Mouse (Mus musculus): ENCODE data around the gene Tnrc6b. TPM values are rescaled to one million over a fixed set of nuclear protein-coding genes. Genes with fewer than 3 reads are reported as not detected.
"Not testable (repeated sequence)": the region's sequence is repeated elsewhere in the genome, so short reads cannot be mapped to it uniquely, and the experiment has no call there.

Tnrc6b gene
- polyA plus RNA-seq, 1 experiment = 9.4 TPM

- Histone ChIP-seq H3ac (ENCODE audit: control insufficient read depth, insufficient read length, low read depth) (no peak overlapping the region), H3K79me2 (ENCODE audit: control insufficient read depth, insufficient read depth) (no peaks in the 10 kb centered on the region), H3K36me3 (ENCODE audit: control insufficient read depth, insufficient read depth) (peaks cover 69% of the 10 kb centered on the region), H3K27me3 (ENCODE audit: control insufficient read depth, insufficient read depth, insufficient read length) (no peaks in the 10 kb centered on the region), H3K4me3 (ENCODE audit: insufficient read depth, poor library complexity, severe bottlenecking) (no peak overlapping the region), H3K79me3 (ENCODE audit: low read depth) (no peaks in the 10 kb centered on the region)
- TF ChIP-seq CTCF (IDR thresholded peaks at IDR 0.05; ENCODE audit: control insufficient read depth, insufficient read depth, insufficient read length) (no peak), MYOG (IDR thresholded peaks at IDR 0.05; ENCODE audit: control insufficient read depth, extremely low read depth, insufficient read length) (no peak), CEBPB (IDR thresholded peaks at IDR 0.05; ENCODE audit: low read depth) (no peak), USF1 (IDR thresholded peaks at IDR 0.05; ENCODE audit: low read depth) (no peak), FOSL1 (IDR thresholded peaks at IDR 0.05; ENCODE audit: insufficient read depth, low read length, poor library complexity, severe bottlenecking) (no peak), MAX (IDR thresholded peaks at IDR 0.05) (no peak), MYOD1 (IDR thresholded peaks at IDR 0.05; ENCODE audit: control insufficient read depth, insufficient read length, low read depth) (no peak)
Observed at GRCm38 (mm10) chr15:80899806-80900205, 188.7 kb downstream of the Tnrc6b start.

GRCm38 (mm10) chr15:80901806-80902513 lies 190.8 kb downstream of the Tnrc6b start:
- no peaks in the 10 kb centered on the region for H3K79me2 ChIP-seq (ENCODE audit: control insufficient read depth, insufficient read depth)
- H3K4me3 ChIP-seq (ENCODE audit: insufficient read depth, poor library complexity, severe bottlenecking) = no peak overlapping the region
- H3K27me3 ChIP-seq (ENCODE audit: control insufficient read depth, insufficient read depth, insufficient read length) = no peaks in the 10 kb centered on the region
- no peak overlapping the region for H3ac ChIP-seq (ENCODE audit: control insufficient read depth, insufficient read length, low read depth)
- H3K79me3 ChIP-seq (ENCODE audit: low read depth) = no peaks in the 10 kb centered on the region
- TF ChIP-seq CEBPB (IDR thresholded peaks at IDR 0.05; ENCODE audit: low read depth) (no peak), MAX (IDR thresholded peaks at IDR 0.05) (no peak), MYOG (IDR thresholded peaks at IDR 0.05; ENCODE audit: control insufficient read depth, extremely low read depth, insufficient read length) (no peak), USF1 (IDR thresholded peaks at IDR 0.05; ENCODE audit: low read depth) (no peak), CTCF (IDR thresholded peaks at IDR 0.05; ENCODE audit: control insufficient read depth, insufficient read depth, insufficient read length) (no peak), MYOD1 (IDR thresholded peaks at IDR 0.05; ENCODE audit: control insufficient read depth, insufficient read length, low read depth) (no peak), FOSL1 (IDR thresholded peaks at IDR 0.05; ENCODE audit: insufficient read depth, low read length, poor library complexity, severe bottlenecking) (no peak)
- peaks cover 70% of the 10 kb centered on the region for H3K36me3 ChIP-seq (ENCODE audit: control insufficient read depth, insufficient read depth)

GRCm38 (mm10) chr15:80904776-80905175 lies 193.7 kb downstream of the Tnrc6b start:
- not testable (repeated sequence) for H3K79me3 ChIP-seq (ENCODE audit: low read depth); H3K79me2 ChIP-seq (ENCODE audit: control insufficient read depth, insufficient read depth); H3ac ChIP-seq (ENCODE audit: control insufficient read depth, insufficient read length, low read depth); H3K4me3 ChIP-seq (ENCODE audit: insufficient read depth, poor library complexity, severe bottlenecking); H3K27me3 ChIP-seq (ENCODE audit: control insufficient read depth, insufficient read depth, insufficient read length)
- H3K36me3 ChIP-seq (ENCODE audit: control insufficient read depth, insufficient read depth) = peaks cover 70% of the 10 kb centered on the region

GRCm38 (mm10) chr15:80910183-80910582 lies 199.1 kb downstream of the Tnrc6b start:
- Histone ChIP-seq H3K79me3 (ENCODE audit: low read depth) (no peaks in the 10 kb centered on the region), H3K4me3 (ENCODE audit: insufficient read depth, poor library complexity, severe bottlenecking) (no peak overlapping the region), H3K36me3 (ENCODE audit: control insufficient read depth, insufficient read depth) (peaks cover 53% of the 10 kb centered on the region), H3ac (ENCODE audit: control insufficient read depth, insufficient read length, low read depth) (no peak overlapping the region), H3K79me2 (ENCODE audit: control insufficient read depth, insufficient read depth) (no peaks in the 10 kb centered on the region), H3K27me3 (ENCODE audit: control insufficient read depth, insufficient read depth, insufficient read length) (no peaks in the 10 kb centered on the region)
- TF ChIP-seq MYOG (IDR thresholded peaks at IDR 0.05; ENCODE audit: control insufficient read depth, extremely low read depth, insufficient read length) (no peak), FOSL1 (IDR thresholded peaks at IDR 0.05; ENCODE audit: insufficient read depth, low read length, poor library complexity, severe bottlenecking) (no peak), CTCF (IDR thresholded peaks at IDR 0.05; ENCODE audit: control insufficient read depth, insufficient read depth, insufficient read length) (no peak), CEBPB (IDR thresholded peaks at IDR 0.05; ENCODE audit: low read depth) (no peak), MAX (IDR thresholded peaks at IDR 0.05) (no peak), USF1 (IDR thresholded peaks at IDR 0.05; ENCODE audit: low read depth) (no peak), MYOD1 (IDR thresholded peaks at IDR 0.05; ENCODE audit: control insufficient read depth, insufficient read length, low read depth) (no peak)

GRCm38 (mm10) chr15:80910790-80911531 lies 199.8 kb downstream of the Tnrc6b start:
- H3K36me3 ChIP-seq (ENCODE audit: control insufficient read depth, insufficient read depth) = peaks cover 45% of the 10 kb centered on the region
- no peaks in the 10 kb centered on the region for H3K79me2 ChIP-seq (ENCODE audit: control insufficient read depth, insufficient read depth)
- H3K27me3 ChIP-seq (ENCODE audit: control insufficient read depth, insufficient read depth, insufficient read length) = no peaks in the 10 kb centered on the region
- TF ChIP-seq MAX (IDR thresholded peaks at IDR 0.05) (no peak), USF1 (IDR thresholded peaks at IDR 0.05; ENCODE audit: low read depth) (no peak), MYOG (IDR thresholded peaks at IDR 0.05; ENCODE audit: control insufficient read depth, extremely low read depth, insufficient read length) (no peak), CTCF (IDR thresholded peaks at IDR 0.05; ENCODE audit: control insufficient read depth, insufficient read depth, insufficient read length) (no peak), CEBPB (IDR thresholded peaks at IDR 0.05; ENCODE audit: low read depth) (no peak), MYOD1 (IDR thresholded peaks at IDR 0.05; ENCODE audit: control insufficient read depth, insufficient read length, low read depth) (no peak), FOSL1 (IDR thresholded peaks at IDR 0.05; ENCODE audit: insufficient read depth, low read length, poor library complexity, severe bottlenecking) (no peak)
- H3K79me3 ChIP-seq (ENCODE audit: low read depth) = no peaks in the 10 kb centered on the region
- no peak overlapping the region for H3ac ChIP-seq (ENCODE audit: control insufficient read depth, insufficient read length, low read depth)
- no peak overlapping the region for H3K4me3 ChIP-seq (ENCODE audit: insufficient read depth, poor library complexity, severe bottlenecking)
